27 mouse cellular contexts compared by ENCODE assay signal in genomic region chr14:74350751-74351150, GRCm38 (mm10).
"Had no signal": no experiment of that assay in that cellular context is flagged by ENCODE, and none has a peak within 500 bp of the region (broad histone marks: within the 10 kb centered on the region; RNA-seq: fewer than 3 reads in every experiment).

No protein-coding gene starts in this region.

- H3K9ac ChIP-seq: embryonic facial prominence, embryonic 12.5 days; embryonic facial prominence, embryonic 13.5 days; embryonic facial prominence, embryonic 15.5 days; forebrain, embryonic 12.5 days; forebrain, embryonic 15.5 days; forebrain, postnatal 0 days had no signal

- H3K4me1 ChIP-seq: embryonic facial prominence, embryonic 10.5 days; embryonic facial prominence, embryonic 12.5 days; embryonic facial prominence, embryonic 13.5 days; embryonic facial prominence, embryonic 15.5 days; forebrain, embryonic 10.5 days; forebrain, embryonic 12.5 days; forebrain, embryonic 15.5 days had no signal

- H3K9me3 ChIP-seq: embryonic facial prominence, embryonic 10.5 days; embryonic facial prominence, embryonic 12.5 days; embryonic facial prominence, embryonic 13.5 days; embryonic facial prominence, embryonic 15.5 days; forebrain, embryonic 10.5 days; forebrain, embryonic 12.5 days; forebrain, embryonic 15.5 days had no signal

- DNase-seq: cerebellum, adult 2 months; cerebellum, adult 8-10 months; cerebellum, adult 9-10 months; cerebellum, adult 9-11 months; cerebellum, postnatal 10 days; cerebellum, postnatal 14 days; cerebellum, postnatal 25 days; cerebellum, postnatal 36 days; forebrain, postnatal 0 days; gastrocnemius, adult 2 months; gastrocnemius, postnatal 10 days; gastrocnemius, postnatal 14 days; gastrocnemius, postnatal 25 days; gastrocnemius, postnatal 36 days; heart, adult 11 months; heart, adult 18-20 months; heart, adult 2 months had no signal

- H3K27ac ChIP-seq: embryonic facial prominence, embryonic 10.5 days; embryonic facial prominence, embryonic 12.5 days; embryonic facial prominence, embryonic 13.5 days; embryonic facial prominence, embryonic 15.5 days; forebrain, embryonic 10.5 days; forebrain, embryonic 12.5 days; forebrain, embryonic 15.5 days; gastrocnemius, adult 2 months; heart, adult 2 months had no signal

- H3K4me3 ChIP-seq: embryonic facial prominence, embryonic 10.5 days; embryonic facial prominence, embryonic 12.5 days; embryonic facial prominence, embryonic 13.5 days; embryonic facial prominence, embryonic 15.5 days; erythroblast, embryonic 14.5 days; forebrain, embryonic 10.5 days; forebrain, embryonic 12.5 days; forebrain, embryonic 15.5 days; gastrocnemius, adult 2 months; heart, adult 2 months had no signal

- H3K4me2 ChIP-seq: embryonic facial prominence, embryonic 12.5 days; embryonic facial prominence, embryonic 13.5 days; embryonic facial prominence, embryonic 15.5 days; forebrain, embryonic 12.5 days; forebrain, embryonic 15.5 days had no signal

- H3K36me3 ChIP-seq: embryonic facial prominence, embryonic 10.5 days; embryonic facial prominence, embryonic 12.5 days; embryonic facial prominence, embryonic 13.5 days; embryonic facial prominence, embryonic 15.5 days; forebrain, embryonic 10.5 days; forebrain, embryonic 12.5 days; forebrain, embryonic 15.5 days had no signal

- H3K27me3 ChIP-seq: embryonic facial prominence, embryonic 12.5 days; embryonic facial prominence, embryonic 13.5 days; embryonic facial prominence, embryonic 15.5 days; forebrain, embryonic 12.5 days; forebrain, embryonic 15.5 days had no signal

- ATAC-seq: forebrain, embryonic 14.5 days; forebrain, embryonic 15.5 days; forebrain, embryonic 16.5 days; forebrain, postnatal 0 days had no signal
